Mouse (Mus musculus) limb, embryonic 12.5 days (tissue): ENCODE results near the gene Ubap2l. TPM values are rescaled to one million over a fixed set of nuclear protein-coding genes. Genes with fewer than 3 reads are reported as not detected.

ENCODE experiments used
- ATAC-seq: fragments of 200-750 bp; cut with Nextera tagmentation; 2 replicates; pipeline ENCODE4 v1.8.0; 2017; ENCODE audit warnings: low read depth, moderate TSS enrichment; ENCODE audit not compliant: insufficient number of reproducible peaks, insufficient read depth, low FRiP score, low TSS enrichment
- H3K27ac ChIP-seq: fragments of 300-500 bp; sonication (generic); 2 replicates; pipeline ENCODE4 v1.5.1; 2016; ENCODE audit warnings: mild to moderate bottlenecking, moderate library complexity
- H3K27me3 ChIP-seq: fragments of 300-500 bp; sonication (generic); 2 replicates; pipeline ENCODE4 v1.6.1; 2016; ENCODE audit warnings: mild to moderate bottlenecking, moderate library complexity
- H3K36me3 ChIP-seq: fragments of 300-500 bp; sonication (generic); 2 replicates; pipeline ENCODE4 v1.6.1; 2016; ENCODE audit warnings: mild to moderate bottlenecking, moderate library complexity
- H3K4me1 ChIP-seq: fragments of 300-500 bp; sonication (generic); replicated peaks from 2 replicates; pipeline ENCODE4 v1.6.1; 2016
- H3K4me2 ChIP-seq: fragments of 300-500 bp; sonication (generic); 2 replicates; pipeline ENCODE4 v1.6.1; 2016; ENCODE audit warnings: mild to moderate bottlenecking, moderate library complexity
- H3K4me3 ChIP-seq: fragments of 300-500 bp; sonication (generic); replicated peaks from 2 replicates; pipeline ENCODE4 v1.5.1; 2016; ENCODE audit warnings: mild to moderate bottlenecking
- H3K9ac ChIP-seq: fragments of 300-500 bp; sonication (generic); replicated peaks from 2 replicates; pipeline ENCODE4 v1.6.1; 2016; ENCODE audit warnings: mild to moderate bottlenecking, moderate library complexity
- H3K9me3 ChIP-seq: fragments of 300-500 bp; sonication (generic); 2 replicates; pipeline ENCODE4 v1.6.1; 2016; ENCODE audit warnings: mild to moderate bottlenecking, moderate library complexity
- WGBS: fragments of 180-500 bp; shearing (Covaris S2); methylation state at CpG from one replicate; pipeline ENCODE4 v1.1.7; 2016; 5-methylcytosine and 5-hydroxymethylcytosine counted together
- polyA plus RNA-seq: library from polyadenylated mRNA; unstranded; fragments of >200 nt; fragmentation: Nextera tagmentation; extraction: Ambion mirVana; gene quantifications from 2 replicates; pipeline ENCODE4 v1.2.1, GENCODE M21; 2016

The Ubap2l gene
- polyA plus RNA-seq, 1 experiment from 2014 or later: 191 TPM

GRCm38 (mm10) chr3:90065553-90065952 is 13.1 kb upstream of the Ubap2l start:
- WGBS: 56% methylated on average over 3 of the region's 3 CpGs
- Histone ChIP-seq H3K9me3 (no peaks in the 10 kb centered on the region), H3K4me1 (no peaks in the 10 kb centered on the region), H3K9ac (no peak overlapping the region), H3K27ac (no peak overlapping the region), H3K36me3 (peaks cover 56% of the 10 kb centered on the region), H3K4me2 (no peak overlapping the region), H3K27me3 (no peaks in the 10 kb centered on the region), H3K4me3 (no peak overlapping the region)
- ATAC-seq: no peak

GRCm38 (mm10) chr3:90064383-90064782 is 12.0 kb upstream of the Ubap2l start:
- Histone ChIP-seq H3K27ac (no peak overlapping the region), H3K4me1 (no peaks in the 10 kb centered on the region), H3K9ac (no peak overlapping the region), H3K36me3 (peaks cover 66% of the 10 kb centered on the region), H3K4me2 (no peak overlapping the region), H3K27me3 (no peaks in the 10 kb centered on the region), H3K4me3 (no peak overlapping the region), H3K9me3 (no peaks in the 10 kb centered on the region)
- ATAC-seq: no peak
- 82% methylated on average over 3 of the region's 3 CpGs for WGBS

GRCm38 (mm10) chr3:90062539-90062938 is 10.1 kb upstream of the Ubap2l start:
- H3K27ac ChIP-seq: no peak overlapping the region
- H3K27me3 ChIP-seq: no peaks in the 10 kb centered on the region
- H3K9ac ChIP-seq: no peak overlapping the region
- H3K4me2 ChIP-seq: no peak overlapping the region
- H3K4me3 ChIP-seq: no peak overlapping the region
- H3K9me3 ChIP-seq: no peaks in the 10 kb centered on the region
- peaks cover 77% of the 10 kb centered on the region for H3K36me3 ChIP-seq
- H3K4me1 ChIP-seq: no peaks in the 10 kb centered on the region
- WGBS: 85% methylated on average over 2 of the region's 2 CpGs
- no peak for ATAC-seq

- no peak overlapping the region for H3K9ac ChIP-seq
- H3K27me3 ChIP-seq: no peaks in the 10 kb centered on the region
- WGBS: 92% methylated on average over 6 of the region's 6 CpGs
- H3K27ac ChIP-seq: no peak overlapping the region
- no peak overlapping the region for H3K4me3 ChIP-seq
- H3K4me1 ChIP-seq: no peaks in the 10 kb centered on the region
- H3K4me2 ChIP-seq: no peak overlapping the region
- H3K9me3 ChIP-seq: no peaks in the 10 kb centered on the region
- peaks cover 87% of the 10 kb centered on the region for H3K36me3 ChIP-seq
- no peak for ATAC-seq
Measured at GRCm38 (mm10) chr3:90061549-90061948, 9.1 kb upstream of the Ubap2l start.

GRCm38 (mm10) chr3:90051441-90052350 is 732 bp downstream of the Ubap2l start, which contains the start of gene 4933434E20Rik:
TSS of gene 4933434E20Rik (plus strand) at chr3:90051636.
- Histone ChIP-seq H3K27me3 (no peaks in the 10 kb centered on the region), H3K4me3 (peak within 1 kb of the TSS; percentile 85), H3K36me3 (peaks cover 30% of the 10 kb centered on the region), H3K9ac (peak within 1 kb of the TSS; percentile 98), H3K27ac (peak within 1 kb of the TSS; percentile 96), H3K4me1 (peaks cover 22% of the 10 kb centered on the region), H3K9me3 (no peaks in the 10 kb centered on the region), H3K4me2 (peak within 1 kb of the TSS; percentile 76)
- under 1% methylated on average over 43 of the region's 43 CpGs for WGBS
- ATAC-seq: peak; percentile 81

- H3K27me3 ChIP-seq: no peaks in the 10 kb centered on the region
- H3K9ac ChIP-seq: no peak overlapping the region
- peaks cover 29% of the 10 kb centered on the region for H3K36me3 ChIP-seq
- peak overlapping the region; percentile 1; the same call in 1 of the 2 replicates for H3K4me2 ChIP-seq
- no peak overlapping the region for H3K4me3 ChIP-seq
- no peaks in the 10 kb centered on the region for H3K9me3 ChIP-seq
- ATAC-seq: no peak
- WGBS: 75% methylated on average over 3 of the region's 3 CpGs
- peaks cover 22% of the 10 kb centered on the region for H3K4me1 ChIP-seq
- H3K27ac ChIP-seq: no peak overlapping the region
Measured at GRCm38 (mm10) chr3:90049691-90050090, 2.7 kb downstream of the Ubap2l start.

- WGBS: 100% methylated on average over 1 of the region's 1 CpGs
- H3K27me3 ChIP-seq: no peaks in the 10 kb centered on the region
- H3K27ac ChIP-seq: no peak overlapping the region
- no peak overlapping the region for H3K4me2 ChIP-seq
- no peak for ATAC-seq
- H3K4me1 ChIP-seq: no peaks in the 10 kb centered on the region
- H3K9me3 ChIP-seq: no peaks in the 10 kb centered on the region
- peaks cover 87% of the 10 kb centered on the region for H3K36me3 ChIP-seq
- H3K9ac ChIP-seq: no peak overlapping the region
- H3K4me3 ChIP-seq: no peak overlapping the region
Measured at GRCm38 (mm10) chr3:90036263-90036662, 16.2 kb downstream of the Ubap2l start.

- Histone ChIP-seq H3K27ac (no peak overlapping the region), H3K4me1 (no peaks in the 10 kb centered on the region), H3K27me3 (no peaks in the 10 kb centered on the region), H3K36me3 (peaks cover 89% of the 10 kb centered on the region), H3K9ac (no peak overlapping the region), H3K9me3 (no peaks in the 10 kb centered on the region), H3K4me2 (no peak overlapping the region), H3K4me3 (no peak overlapping the region)
- 89% methylated on average over 2 of the region's 2 CpGs for WGBS
- ATAC-seq: no peak
Measured at GRCm38 (mm10) chr3:90034653-90035052, 17.8 kb downstream of the Ubap2l start.

- WGBS: 95% methylated on average over 4 of the region's 4 CpGs
- no peak overlapping the region for H3K9ac ChIP-seq
- H3K4me1 ChIP-seq: no peaks in the 10 kb centered on the region
- peaks cover 99% of the 10 kb centered on the region for H3K36me3 ChIP-seq
- H3K9me3 ChIP-seq: no peaks in the 10 kb centered on the region
- no peak overlapping the region for H3K4me3 ChIP-seq
- ATAC-seq: no peak
- H3K27ac ChIP-seq: no peak overlapping the region
- H3K4me2 ChIP-seq: no peak overlapping the region
- H3K27me3 ChIP-seq: no peaks in the 10 kb centered on the region
Measured at GRCm38 (mm10) chr3:90016626-90017025, 35.8 kb downstream of the Ubap2l start.

- peaks cover 98% of the 10 kb centered on the region for H3K36me3 ChIP-seq
- no peaks in the 10 kb centered on the region for H3K9me3 ChIP-seq
- 93% methylated on average over 2 of the region's 2 CpGs for WGBS
Measured at GRCm38 (mm10) chr3:90010291-90010690, 42.1 kb downstream of the Ubap2l start.

GRCm38 (mm10) chr3:90004091-90004796 is 48.2 kb downstream of the Ubap2l start:
- WGBS: 46% methylated on average over 3 of the region's 3 CpGs
- Histone ChIP-seq H3K27me3 (no peaks in the 10 kb centered on the region), H3K4me2 (no peak overlapping the region), H3K9me3 (no peaks in the 10 kb centered on the region), H3K36me3 (peaks cover 86% of the 10 kb centered on the region), H3K4me3 (no peak overlapping the region), H3K9ac (no peak overlapping the region), H3K27ac (no peak overlapping the region), H3K4me1 (peaks cover 14% of the 10 kb centered on the region)
- ATAC-seq: no peak

More at GRCm38 (mm10) chr3:90010291-90010690, 42.1 kb downstream of the Ubap2l start:
- no peak overlapping the region for H3K4me2 ChIP-seq
- H3K9ac ChIP-seq: no peak overlapping the region
- H3K27me3 ChIP-seq: no peaks in the 10 kb centered on the region
- H3K4me1 ChIP-seq: no peaks in the 10 kb centered on the region
- H3K27ac ChIP-seq: no peak overlapping the region
- H3K4me3 ChIP-seq: no peak overlapping the region
- ATAC-seq: no peak
